Mouse (Mus musculus): ENCODE data around the gene Ppm1l.
A peak's percentile ranks its signal among the peaks of the same experiment; 100 is the strongest.
"Not testable (repeated sequence)": the region's sequence is repeated elsewhere in the genome, so short reads cannot be mapped to it uniquely, and the experiment has no call there.

Ppm1l gene

DNA sequence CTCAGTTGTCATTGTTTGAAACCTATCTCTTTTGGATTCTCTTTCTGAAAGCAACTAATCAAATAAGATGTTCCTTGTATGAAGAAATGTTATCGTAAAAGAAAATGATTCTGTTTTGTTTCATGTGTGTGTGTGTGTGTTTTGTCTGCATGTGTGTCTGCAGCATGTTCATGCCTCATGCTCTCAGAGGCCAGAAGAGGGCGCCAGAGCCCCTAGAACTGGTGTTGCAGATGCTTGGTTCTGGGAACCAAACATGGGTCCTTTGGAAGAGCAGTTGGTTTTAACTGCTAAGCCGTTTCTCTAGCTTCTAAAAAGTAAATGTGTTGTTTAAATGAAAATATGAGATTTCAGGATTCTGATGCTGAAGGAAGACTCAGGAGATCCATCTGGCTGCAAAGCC lies 56.1 kb downstream of the Ppm1l start:
- no peak for DNase-seq (ENCODE audit: low read depth)

DNA sequence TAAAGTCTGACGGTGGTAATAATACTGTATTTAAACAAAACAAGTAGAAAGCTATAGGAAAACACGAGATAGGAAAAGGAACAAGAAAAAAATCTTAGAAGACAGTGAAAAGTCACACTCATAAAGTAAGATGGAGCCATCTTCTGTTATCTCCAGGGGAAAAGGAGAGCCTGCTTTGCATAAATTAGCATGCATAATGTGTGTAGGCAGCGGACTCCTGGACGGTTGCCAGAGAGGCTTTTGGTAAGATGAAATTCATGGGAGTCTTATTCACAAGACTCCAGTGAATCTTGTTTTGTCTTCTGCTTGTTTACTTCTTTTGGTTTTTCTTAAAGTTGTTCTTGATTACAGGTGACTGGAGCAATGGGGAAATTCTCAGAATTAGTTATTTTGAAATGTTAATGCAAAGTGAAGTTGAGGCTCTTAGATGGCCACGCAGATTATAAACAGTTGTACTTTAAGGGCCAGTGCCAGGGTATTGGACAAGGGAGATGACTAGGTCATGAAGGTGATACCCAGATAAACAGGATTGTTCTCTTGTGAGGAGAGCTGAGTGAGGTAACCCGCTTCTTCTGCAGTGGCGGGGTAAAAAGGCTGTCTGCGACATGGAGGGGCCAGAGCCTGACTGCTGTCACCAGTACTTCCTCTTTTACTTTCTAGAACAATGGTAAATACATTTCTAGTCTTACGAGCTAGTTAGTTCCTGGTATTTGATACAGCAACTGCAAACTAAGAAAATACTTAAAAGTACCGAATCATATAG lies 57.1 kb downstream of the Ppm1l start:
- peak; percentile 63 for DNase-seq (ENCODE audit: low read depth)

DNA sequence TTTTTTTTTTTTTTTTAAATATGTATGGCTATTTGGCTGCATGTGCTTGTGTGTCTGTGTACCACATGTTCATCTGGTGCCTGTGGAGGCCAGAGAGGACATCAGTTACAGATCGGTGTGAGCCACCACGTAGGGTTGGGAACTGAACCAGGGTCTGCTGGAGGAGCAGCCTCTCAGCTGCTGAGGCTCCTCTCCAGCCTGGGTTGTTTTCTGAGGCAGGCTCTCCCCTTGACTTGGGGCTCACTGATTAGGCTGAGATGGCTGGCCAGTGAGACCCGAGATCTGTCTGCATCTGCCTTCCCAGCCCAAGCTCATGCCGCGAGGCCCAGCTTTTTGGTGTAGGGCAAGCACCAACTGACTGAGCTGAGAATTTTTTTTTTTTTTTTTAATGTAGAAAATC lies 57.9 kb downstream of the Ppm1l start:
- no peak for DNase-seq (ENCODE audit: low read depth)

DNA sequence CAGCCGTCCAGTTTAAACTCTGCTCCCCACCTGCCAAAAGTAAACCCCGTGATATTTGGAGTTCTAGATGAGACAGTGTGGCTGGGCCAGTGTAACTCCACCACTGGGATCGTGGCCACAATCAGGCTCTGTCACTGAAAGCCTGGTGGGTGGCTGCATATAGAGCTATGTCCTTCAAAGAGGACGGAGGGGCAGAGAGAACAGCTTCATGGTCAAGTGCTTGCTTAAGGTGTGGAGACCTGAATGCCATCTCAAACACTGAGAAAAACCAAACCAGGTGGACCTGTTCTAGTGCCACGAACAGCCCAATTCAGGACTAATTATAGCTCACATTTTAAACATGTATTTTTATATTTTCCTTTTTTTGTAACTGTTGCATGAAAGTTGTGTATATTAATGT lies 58.3 kb downstream of the Ppm1l start:
- no peak for DNase-seq (ENCODE audit: low read depth)

DNA sequence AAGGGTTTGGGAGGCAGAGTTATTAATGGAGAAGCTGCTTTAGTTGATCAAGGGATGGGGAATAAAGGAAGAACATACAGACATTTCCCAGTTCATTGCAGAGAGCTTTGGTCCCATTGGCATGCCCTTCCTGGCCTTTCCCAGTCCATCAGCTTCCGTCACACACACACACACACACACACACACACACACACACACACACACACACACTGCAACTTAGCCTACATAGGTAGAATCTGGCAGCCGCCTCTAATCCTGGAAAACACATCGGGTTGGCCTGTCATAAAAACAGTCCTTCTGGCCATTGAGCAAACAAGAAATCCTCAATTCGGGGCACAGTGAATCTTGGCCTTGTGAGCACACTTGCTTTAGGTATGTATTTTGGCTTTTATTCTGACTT lies 64.6 kb downstream of the Ppm1l start:
- no peak for DNase-seq (ENCODE audit: low read depth)

DNA sequence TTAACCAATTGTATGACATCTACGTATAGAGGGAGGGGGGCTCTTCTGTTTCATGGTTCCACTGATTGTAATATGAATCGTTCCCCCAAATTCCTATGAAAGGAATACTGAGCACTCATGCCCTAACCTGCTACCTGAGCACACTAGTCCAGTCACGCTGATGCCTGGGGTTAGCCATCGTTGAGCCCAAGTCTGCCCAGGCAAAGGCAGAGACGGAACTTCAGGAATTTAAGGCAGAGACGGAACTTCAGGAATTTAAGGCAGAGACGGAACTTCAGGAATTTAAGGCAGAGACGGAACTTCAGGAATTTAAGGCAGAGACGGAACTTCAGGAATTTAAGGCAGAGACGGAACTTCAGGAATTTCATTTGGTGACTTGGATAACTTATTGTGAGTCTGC lies 75.2 kb downstream of the Ppm1l start:
- not testable (repeated sequence) for DNase-seq (ENCODE audit: low read depth)

DNA sequence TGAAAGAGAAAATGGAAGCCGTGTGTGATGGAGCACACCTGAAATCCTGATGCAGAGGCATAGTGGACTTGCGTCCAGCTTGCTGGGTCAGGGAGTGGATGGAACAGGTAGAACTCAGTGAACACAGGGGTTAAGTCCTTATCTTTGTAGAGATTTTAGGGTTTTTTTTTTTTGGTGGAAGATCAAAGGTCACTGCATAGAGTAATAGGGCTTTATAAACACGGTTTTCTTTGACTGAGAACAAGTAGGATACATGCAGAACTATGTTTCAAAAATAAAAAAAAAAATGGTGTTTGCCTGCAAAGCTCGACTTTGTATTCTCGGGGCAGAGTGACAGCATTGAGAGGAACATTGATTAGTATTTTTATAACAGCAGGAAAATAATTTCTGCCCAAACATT lies 75.6 kb downstream of the Ppm1l start:
- DNase-seq (ENCODE audit: low read depth) = no peak

DNA sequence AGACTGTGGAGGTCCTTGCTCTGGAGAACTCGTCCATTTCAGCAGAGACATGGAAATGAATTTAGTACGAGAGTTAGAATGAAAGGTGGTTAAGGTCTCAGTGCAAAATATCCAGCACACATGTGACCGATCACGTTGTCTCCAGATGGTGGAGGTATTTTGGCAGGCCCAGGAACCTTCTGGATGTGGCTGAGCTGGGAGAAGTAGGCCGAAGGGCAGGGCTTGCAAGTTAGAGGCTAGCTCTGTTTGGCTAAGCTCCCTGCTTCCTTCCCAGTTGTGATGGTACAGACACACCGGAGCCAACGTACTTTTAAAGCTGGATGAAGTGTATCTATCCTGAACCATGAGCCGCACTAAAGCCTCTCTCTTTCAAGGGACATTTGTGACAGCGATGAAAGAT lies 76.4 kb downstream of the Ppm1l start:
- DNase-seq (ENCODE audit: low read depth) = no peak

DNA sequence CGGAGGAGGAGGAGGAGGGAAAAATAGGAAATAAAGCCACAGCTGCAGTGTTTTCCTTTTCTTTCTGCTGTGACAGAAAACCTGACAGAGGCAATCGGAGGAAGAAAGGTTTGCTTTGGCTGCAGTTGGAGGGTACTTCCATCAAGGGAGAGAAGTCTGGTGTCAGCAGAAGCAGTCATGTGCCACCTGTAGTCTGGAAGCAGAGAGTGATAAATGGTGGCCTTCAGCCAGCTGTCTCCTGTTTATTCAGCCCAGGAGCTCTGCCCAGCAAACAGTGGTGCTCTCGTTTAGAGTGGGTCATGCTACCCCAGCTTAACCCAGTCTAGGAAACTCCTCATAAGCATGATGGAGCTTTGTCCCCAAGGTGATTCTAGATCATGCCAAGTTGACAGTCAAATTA lies 77.3 kb downstream of the Ppm1l start:
- DNase-seq (ENCODE audit: low read depth) = no peak

DNA sequence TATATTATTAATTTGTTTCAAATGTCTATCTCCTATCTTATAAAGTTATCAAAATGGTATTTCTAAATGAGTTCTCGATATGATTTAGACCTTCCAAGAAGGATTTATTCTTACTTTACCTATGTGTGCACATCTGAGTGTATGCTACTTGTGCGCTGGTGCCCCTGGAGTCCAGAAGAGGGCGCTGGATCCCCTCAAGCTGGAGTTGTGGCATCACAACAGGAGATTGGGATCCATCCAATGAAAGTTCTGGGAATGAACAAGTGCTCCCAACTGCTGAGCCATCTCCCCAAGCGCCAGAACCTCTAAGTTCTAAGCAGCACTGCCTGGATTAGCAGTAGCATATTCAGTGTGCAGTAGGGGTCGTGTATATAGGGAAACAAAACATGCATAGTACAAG lies 78.4 kb downstream of the Ppm1l start:
- no peak for DNase-seq (ENCODE audit: low read depth)

DNA sequence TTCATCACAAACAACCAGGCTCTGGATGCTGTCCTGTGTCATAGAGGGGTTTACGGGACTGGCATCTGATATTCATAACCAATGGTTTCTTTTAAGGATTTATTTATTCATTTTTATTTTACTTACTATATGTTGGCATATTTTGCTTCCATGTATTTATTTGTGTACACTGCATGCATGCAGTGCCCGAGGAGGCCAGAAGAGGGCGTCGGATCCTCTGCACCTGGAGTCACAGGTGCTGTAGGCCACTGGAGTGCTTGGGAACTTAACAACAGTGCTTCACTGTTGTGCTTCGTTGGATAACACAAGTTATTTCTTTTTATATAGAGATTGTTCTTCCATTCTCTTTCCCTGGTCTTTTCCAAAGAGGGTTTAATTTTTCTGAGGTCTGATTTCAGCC lies 81.1 kb downstream of the Ppm1l start:
- DNase-seq (ENCODE audit: low read depth) = no peak

DNA sequence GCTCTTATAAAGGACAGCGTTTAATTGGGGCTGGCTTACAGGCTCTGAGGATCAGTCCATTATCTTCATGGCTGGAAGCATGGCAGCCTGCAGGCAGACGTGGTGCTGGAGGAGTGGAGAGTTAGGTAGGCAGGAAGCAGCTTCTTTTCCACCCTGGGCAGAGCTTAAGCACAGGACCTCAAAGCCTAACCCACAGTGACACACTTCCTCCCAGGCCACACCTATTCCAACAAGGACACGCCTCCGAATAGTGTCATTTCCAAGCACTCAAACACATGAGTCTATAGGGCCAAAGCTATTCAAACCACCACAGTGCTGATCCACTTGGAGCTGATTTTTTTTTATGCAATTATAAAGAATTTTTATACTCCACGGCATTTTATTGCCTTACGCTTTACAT lies 82.7 kb downstream of the Ppm1l start:
- peak; percentile 56 for DNase-seq (ENCODE audit: low read depth)

DNA sequence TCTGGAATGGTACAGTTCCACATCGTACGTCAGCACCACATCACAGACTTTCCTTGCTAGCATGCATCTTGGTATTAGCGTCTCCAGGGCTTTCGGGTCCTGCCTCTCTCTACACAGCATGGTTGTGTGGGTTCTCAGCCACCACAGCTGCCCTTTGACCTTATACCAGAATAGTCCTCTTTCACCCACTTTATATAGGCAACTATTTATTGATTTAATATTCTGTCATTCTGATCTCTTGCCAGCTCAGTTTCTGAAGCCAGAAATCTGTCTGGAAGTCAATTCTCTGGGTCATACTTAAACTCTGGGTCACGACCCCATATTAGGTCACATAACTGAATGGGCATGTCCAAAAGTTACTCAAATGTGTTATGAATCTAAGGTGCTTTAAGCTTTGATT lies 86.5 kb downstream of the Ppm1l start:
- no peak for DNase-seq (ENCODE audit: low read depth)

DNA sequence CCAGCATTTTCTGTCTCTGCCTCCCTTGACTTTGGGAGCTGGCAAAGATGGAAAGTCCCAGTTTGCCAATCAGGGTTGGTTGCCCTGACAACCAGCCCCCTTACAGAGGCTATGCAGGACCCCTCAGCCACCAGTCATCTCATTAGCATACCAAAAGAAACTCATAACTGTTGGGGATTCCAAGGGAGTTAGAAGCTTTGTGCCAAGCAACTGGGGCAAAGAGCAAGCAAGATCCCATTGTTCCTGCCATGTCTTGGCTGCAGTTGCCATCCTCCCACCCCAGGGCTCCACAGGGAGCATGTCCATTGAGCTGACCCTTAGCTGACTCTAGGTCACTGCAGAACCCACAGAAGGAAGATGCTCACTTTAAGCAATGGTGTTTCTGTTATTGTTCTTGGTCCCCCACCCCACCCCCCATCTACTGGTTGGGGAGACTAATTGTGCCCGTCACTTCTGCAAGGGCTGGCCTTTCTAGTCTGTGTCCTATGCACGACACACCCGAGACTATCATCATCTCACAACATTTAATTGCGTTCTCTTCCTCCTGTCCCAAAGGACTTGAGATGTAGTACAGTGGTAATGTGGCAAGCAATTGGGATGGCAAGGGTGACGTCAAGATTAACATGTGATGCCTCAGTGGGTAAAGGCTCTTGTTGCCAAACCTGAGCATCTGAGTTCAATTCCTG lies 89.7 kb downstream of the Ppm1l start:
- no peak for DNase-seq (ENCODE audit: low read depth)

DNA sequence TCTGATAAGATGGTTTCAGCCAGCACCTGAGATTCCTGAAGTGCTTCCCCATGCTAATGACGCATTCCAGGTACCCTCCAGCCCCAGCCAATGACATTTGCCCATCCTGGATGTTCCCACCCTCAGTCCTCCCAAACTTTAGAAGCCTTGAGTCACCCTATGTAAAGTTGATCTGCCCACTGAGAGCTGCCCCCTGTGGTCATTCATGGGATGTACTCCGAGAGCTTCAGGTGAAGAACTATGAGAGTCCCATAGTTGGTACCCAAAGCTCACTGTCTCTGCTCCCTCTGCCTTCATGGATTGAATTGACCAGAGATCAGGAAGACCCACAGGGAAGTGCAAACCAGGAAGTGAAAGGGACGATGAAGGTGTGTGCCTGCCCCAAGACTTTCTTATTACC lies 91.4 kb downstream of the Ppm1l start:
- no peak for DNase-seq (ENCODE audit: low read depth)

DNA sequence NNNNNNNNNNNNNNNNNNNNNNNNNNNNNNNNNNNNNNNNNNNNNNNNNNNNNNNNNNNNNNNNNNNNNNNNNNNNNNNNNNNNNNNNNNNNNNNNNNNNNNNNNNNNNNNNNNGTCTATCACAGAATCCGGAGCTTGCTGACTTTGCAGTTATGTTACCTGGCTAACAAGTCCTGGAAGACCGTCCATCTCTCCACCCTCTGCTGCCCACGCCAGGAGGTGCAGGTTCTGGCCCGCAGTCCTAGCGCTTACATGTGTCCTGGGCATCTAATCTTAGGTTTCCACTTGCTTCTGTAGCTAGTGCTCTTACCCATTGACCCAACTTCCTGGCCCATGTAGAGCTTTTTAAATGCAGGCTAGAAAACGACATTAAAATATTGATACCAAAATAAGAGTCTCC lies 99.5 kb downstream of the Ppm1l start:
- no peak for DNase-seq (ENCODE audit: low read depth)

DNA sequence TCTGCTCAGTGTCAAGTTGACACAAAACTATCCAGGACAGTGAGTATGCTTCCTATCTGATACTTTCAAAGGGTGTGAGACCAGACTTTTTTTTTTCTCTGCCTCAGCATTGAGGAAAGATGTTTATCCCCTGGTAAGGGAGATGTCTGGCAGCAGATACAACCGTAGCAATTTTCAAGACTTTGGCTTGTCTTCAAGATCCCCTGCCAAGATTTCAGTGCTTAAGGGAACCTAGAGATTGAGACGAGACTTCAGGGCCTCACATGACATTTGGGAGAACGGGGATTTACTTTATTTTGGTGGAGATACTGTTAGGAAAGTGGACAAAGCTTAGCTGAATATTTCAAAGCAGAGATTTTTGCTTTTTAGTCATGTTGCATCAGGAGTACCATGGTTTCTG lies 106.1 kb downstream of the Ppm1l start:
- no peak for DNase-seq (ENCODE audit: low read depth)

DNA sequence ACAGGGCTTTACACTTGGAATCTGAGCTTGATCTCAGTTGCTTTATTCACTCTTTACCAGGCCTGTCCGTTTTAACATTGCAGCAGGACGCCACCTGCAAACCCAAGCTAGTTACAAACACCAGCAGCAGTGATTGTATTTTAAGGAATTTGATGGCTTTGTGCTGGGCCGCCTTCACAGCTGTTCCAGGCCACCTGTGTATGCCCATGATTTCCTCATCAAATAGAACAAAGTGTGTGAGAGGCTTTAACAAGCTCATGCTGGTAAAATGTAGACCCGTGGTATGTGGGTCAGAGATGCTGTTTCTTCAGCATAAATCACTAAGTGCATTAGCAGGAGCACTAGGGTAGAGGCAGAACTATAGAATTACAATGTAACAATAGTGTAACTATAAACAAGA lies 106.7 kb downstream of the Ppm1l start:
- DNase-seq (ENCODE audit: low read depth) = no peak

DNA sequence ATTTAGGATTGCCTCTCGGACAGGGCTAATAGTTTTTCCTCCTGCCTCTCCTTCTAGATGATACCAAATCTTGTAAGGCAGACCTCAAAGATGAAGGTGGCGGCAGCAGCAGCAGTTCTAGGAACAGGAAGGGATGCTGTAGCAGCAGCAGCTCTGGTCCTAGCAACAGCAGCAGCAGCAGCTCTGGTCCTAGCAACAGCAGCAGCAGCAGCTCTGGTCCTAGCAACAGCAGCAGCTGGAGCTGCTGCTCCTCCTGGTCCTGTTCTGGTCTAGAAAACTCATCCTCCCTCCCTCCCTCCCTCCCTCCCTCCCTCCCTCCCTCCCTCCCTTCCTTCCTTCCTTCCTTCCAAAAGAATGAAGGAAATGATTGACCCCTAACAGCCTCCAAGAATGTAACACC lies 108.1 kb downstream of the Ppm1l start:
- not testable (repeated sequence) for DNase-seq (ENCODE audit: low read depth)

DNA sequence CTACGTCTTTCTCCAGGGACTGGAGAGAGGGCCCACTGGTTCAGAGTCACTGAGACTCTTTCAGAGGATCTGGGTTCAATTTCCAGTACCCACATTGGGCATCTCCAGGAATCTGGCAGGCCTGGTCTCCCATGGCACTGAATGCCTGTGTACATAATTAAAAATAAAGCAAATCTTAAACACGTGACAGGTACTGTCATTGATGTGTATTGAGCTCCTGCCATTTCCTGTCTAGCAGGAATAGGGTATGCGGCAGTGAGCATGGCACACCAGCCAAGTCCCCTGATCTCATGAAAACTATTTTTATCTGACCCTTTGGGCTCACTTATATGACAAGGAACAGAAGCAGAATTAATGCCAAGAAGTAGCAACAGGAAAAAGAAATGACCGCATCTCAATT lies 110.6 kb downstream of the Ppm1l start:
- DNase-seq (ENCODE audit: low read depth) = no peak

DNA sequence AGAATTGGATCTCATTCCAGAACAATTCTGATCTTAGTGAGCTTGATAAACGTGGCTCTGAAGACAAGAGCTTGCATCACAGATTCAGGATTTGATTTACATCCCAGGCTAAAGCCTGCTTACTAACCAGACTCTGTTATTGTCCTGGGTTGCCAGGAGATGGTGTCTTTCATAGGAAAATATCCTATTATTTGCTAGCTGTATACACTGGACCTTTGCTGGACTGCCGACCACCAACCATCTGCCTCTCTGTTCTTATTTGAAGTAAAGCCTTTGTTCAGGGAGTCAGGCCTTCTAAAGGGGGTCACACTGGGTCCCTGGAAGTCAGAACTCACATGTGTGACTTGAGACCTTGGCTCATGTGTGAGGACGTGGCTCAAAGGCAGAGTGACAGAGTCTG lies 111.6 kb downstream of the Ppm1l start:
- DNase-seq (ENCODE audit: low read depth) = no peak

DNA sequence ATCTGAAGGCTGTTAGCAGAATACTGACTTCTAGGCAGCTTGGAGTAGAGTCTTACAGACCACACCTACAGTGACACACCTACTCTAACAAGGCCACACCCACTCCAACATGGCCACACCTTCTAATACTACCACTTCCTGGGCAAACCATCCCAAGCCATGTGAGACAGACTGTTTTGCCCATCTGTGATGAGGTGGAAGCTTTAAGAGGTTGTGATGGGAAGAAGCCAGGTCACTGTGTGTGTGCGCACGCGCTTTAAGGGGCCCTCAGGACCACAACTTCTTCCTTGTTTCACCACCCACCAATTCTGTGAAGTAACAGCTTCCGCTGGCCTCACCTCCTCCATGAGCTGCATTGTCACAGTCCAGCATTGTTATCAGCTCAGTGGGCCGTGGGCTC lies 112.7 kb downstream of the Ppm1l start:
- DNase-seq (ENCODE audit: low read depth) = peak; percentile 26

DNA sequence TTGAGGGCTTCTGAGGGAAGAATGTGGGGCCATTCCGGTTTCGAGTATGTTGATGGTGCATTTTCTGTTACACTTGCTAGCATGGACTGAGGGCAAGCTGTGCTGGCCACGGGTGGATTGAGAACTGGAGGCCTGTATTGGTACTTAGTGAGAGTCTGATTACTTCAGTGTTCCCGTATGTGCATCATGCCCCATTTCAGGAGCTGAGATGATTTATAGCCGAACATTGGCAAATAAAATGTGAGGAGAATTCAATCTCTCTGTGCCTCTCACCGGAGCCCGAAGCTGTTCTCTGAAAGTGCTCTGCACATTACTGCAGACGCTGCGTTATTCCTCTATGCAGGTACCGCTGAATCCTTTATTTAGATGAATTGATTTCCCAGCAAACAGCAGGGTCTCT lies 116.9 kb downstream of the Ppm1l start:
- no peak for DNase-seq (ENCODE audit: low read depth)
